In the genomic region with DNA sequence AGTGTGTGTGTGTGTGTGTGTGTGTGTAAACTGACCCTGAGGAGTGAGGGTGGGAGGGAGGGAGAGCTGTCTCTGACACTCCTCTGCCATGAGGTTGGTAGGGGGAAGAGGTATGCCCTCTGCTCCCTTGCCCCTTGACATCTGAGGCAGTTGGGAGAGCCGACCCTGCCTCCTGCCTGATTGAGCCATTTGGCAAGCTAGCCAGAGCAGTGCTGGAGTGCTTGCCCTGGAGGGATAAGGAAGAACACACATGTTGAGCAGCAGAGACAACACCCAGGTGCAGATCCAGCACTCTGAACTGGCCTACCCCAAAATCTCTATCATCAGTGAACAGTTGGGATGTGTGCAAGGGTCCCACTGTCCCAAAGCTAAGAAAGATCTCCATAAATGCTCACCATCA, we compare ENCODE assay signal across 19 mouse cellular contexts. TPM values are rescaled to one million over a fixed set of nuclear protein-coding genes. Genes with fewer than 3 reads are reported as not detected.
A peak's percentile ranks its signal among the peaks of the same experiment; 100 is the strongest.
DNase-seq lines count a peak whose midpoint lies in the region; ATAC-seq and TF ChIP-seq lines count a peak whose summit lies in the region.
"Had no signal": no experiment of that assay in that cellular context is flagged by ENCODE, and none has a peak within 500 bp of the region (broad histone marks: within the 10 kb centered on the region; RNA-seq: fewer than 3 reads in every experiment).

No protein-coding gene starts in this region.

- 0 out of 2 replicates have a peak overlapping the region, but pooled peaks have one; percentile 4 for H3K27ac ChIP-seq in forebrain, postnatal 0 days (ENCODE audit: low read depth, low read length)
- no peak overlapping the region for H3K27ac ChIP-seq in forebrain, embryonic 11.5 days (ENCODE audit: low read depth, low read length)
- peak overlapping the region; percentile 72; the same call in 1 of the 2 replicates for H3K27ac ChIP-seq in layer of hippocampus, adult 2 months
- H3K27ac ChIP-seq in embryonic facial prominence, embryonic 15.5 days (replicated peaks), result peak overlapping the region; percentile 34; the same call in 1 of the 2 replicates
- H3K27ac ChIP-seq: embryonic facial prominence, embryonic 12.5 days; forebrain, embryonic 12.5 days had no signal

- no peaks in the 10 kb centered on the region for H3K9me3 ChIP-seq in forebrain, postnatal 0 days (ENCODE audit: low read length)
- H3K9me3 ChIP-seq in forebrain, embryonic 11.5 days (ENCODE audit: control insufficient read depth, low read length), result no peaks in the 10 kb centered on the region
- no peaks in the 10 kb centered on the region for H3K9me3 ChIP-seq in embryonic facial prominence, embryonic 15.5 days (replicated peaks)
- H3K9me3 ChIP-seq: embryonic facial prominence, embryonic 12.5 days; forebrain, embryonic 12.5 days had no signal

- H3K4me1 ChIP-seq in forebrain, postnatal 0 days (ENCODE audit: insufficient read depth), result no peaks in the 10 kb centered on the region
- no peaks in the 10 kb centered on the region for H3K4me1 ChIP-seq in forebrain, embryonic 11.5 days (replicated peaks; ENCODE audit: control insufficient read depth, insufficient read depth, low read length)
- peaks cover 24% of the 10 kb centered on the region for H3K4me1 ChIP-seq in embryonic facial prominence, embryonic 15.5 days
- H3K4me1 ChIP-seq: forebrain, embryonic 12.5 days had no signal

- WGBS in forebrain, postnatal 0 days, result 74% methylated on average over 1 of the region's 1 CpGs
- WGBS in forebrain, embryonic 11.5 days, result 53% methylated on average over 1 of the region's 1 CpGs
- WGBS in embryonic facial prominence, embryonic 15.5 days, result 15% methylated on average over 1 of the region's 1 CpGs

- no peak overlapping the region for H3K4me3 ChIP-seq in forebrain, postnatal 0 days (ENCODE audit: low read depth, low read length)
- no peak overlapping the region for H3K4me3 ChIP-seq in forebrain, embryonic 11.5 days (ENCODE audit: low read depth, low read length)
- no peak overlapping the region for H3K4me3 ChIP-seq in layer of hippocampus, adult 2 months
- H3K4me3 ChIP-seq in embryonic facial prominence, embryonic 15.5 days (replicated peaks), result no peak overlapping the region
- H3K4me3 ChIP-seq: embryonic facial prominence, embryonic 12.5 days; forebrain, embryonic 12.5 days had no signal

- ATAC-seq in forebrain, postnatal 0 days, result no peak
- ATAC-seq in forebrain, embryonic 11.5 days (replicated peaks; ENCODE audit: low FRiP score), result no peak
- ATAC-seq in embryonic facial prominence, embryonic 15.5 days (ENCODE audit: insufficient number of reproducible peaks, low FRiP score, low TSS enrichment, low read depth), result no peak

- no peak for TF ChIP-seq CTCF in forebrain, postnatal 0 days (IDR thresholded peaks at IDR 0.05; ENCODE audit: low read depth)
- no peak for TF ChIP-seq CTCF in layer of hippocampus, adult 2 months (conservative IDR thresholded peaks at IDR 0.05)

- no peak overlapping the region for H3K9ac ChIP-seq in forebrain, postnatal 0 days
- H3K9ac ChIP-seq in forebrain, embryonic 11.5 days (ENCODE audit: low read length), result no peak overlapping the region
- H3K9ac ChIP-seq in embryonic facial prominence, embryonic 15.5 days, result no peak overlapping the region
- H3K9ac ChIP-seq: embryonic facial prominence, embryonic 12.5 days; forebrain, embryonic 12.5 days had no signal

- H3K36me3 ChIP-seq in forebrain, postnatal 0 days (ENCODE audit: insufficient read depth), result no peaks in the 10 kb centered on the region
- no peaks in the 10 kb centered on the region for H3K36me3 ChIP-seq in forebrain, embryonic 11.5 days (ENCODE audit: control insufficient read depth, insufficient read depth, low read length)
- no peaks in the 10 kb centered on the region for H3K36me3 ChIP-seq in embryonic facial prominence, embryonic 15.5 days
- H3K36me3 ChIP-seq: embryonic facial prominence, embryonic 12.5 days; forebrain, embryonic 12.5 days had no signal

- H3K4me2 ChIP-seq in forebrain, postnatal 0 days (ENCODE audit: low read depth), result no peak overlapping the region
- H3K4me2 ChIP-seq in forebrain, embryonic 11.5 days (ENCODE audit: low read depth, low read length, severe bottlenecking), result no peak overlapping the region
- H3K4me2 ChIP-seq in embryonic facial prominence, embryonic 15.5 days (replicated peaks), result no peak overlapping the region
- H3K4me2 ChIP-seq: embryonic facial prominence, embryonic 12.5 days; forebrain, embryonic 12.5 days had no signal

- DNase-seq in forebrain, postnatal 0 days, result no peak
- no peak for DNase-seq in forebrain, embryonic 11.5 days (ENCODE audit: low spot score)
- DNase-seq in layer of hippocampus, adult 2 months (ENCODE audit: low spot score in 2 of 2), result no peak
- DNase-seq in layer of hippocampus, postnatal 10 days (ENCODE audit: low spot score in 2 of 2), result no peak
- DNase-seq in right cerebral cortex, adult 18-20 months, result no peak
- DNase-seq: adrenal gland, adult 2 months; adrenal gland, postnatal 10 days; adrenal gland, postnatal 25 days; cerebellum, adult 11 months; cerebellum, adult 18-20 months; cerebellum, adult 8-10 months; cerebellum, adult 9-11 months; cerebellum, postnatal 14 days; cerebellum, postnatal 36 days; embryo, embryonic 11 days had no signal

- H3K27me3 ChIP-seq in forebrain, postnatal 0 days (ENCODE audit: insufficient read depth, low read length), result no peaks in the 10 kb centered on the region
- no peaks in the 10 kb centered on the region for H3K27me3 ChIP-seq in forebrain, embryonic 11.5 days (ENCODE audit: control insufficient read depth, insufficient read depth, low read length)
- no peaks in the 10 kb centered on the region for H3K27me3 ChIP-seq in embryonic facial prominence, embryonic 15.5 days
- H3K27me3 ChIP-seq: embryonic facial prominence, embryonic 12.5 days; forebrain, embryonic 12.5 days had no signal

RNA-seq across cellular contexts. Expression of a gene that starts 28.7 kb away (rescaled TPM):
- total RNA-seq in forebrain, postnatal 0 days (2014; rRNA removed), result 1.0 and 1.2 TPM in 2 replicates
- polyA plus RNA-seq in forebrain, postnatal 0 days (2015; fragmentation: Nextera tagmentation; extraction: Ambion mirVana), result 0.91 and 1.2 TPM in 2 replicates
- polyA plus RNA-seq in forebrain, embryonic 11.5 days (2014; fragmentation: Nextera tagmentation; extraction: Ambion mirVana), result 1.3 and 1.4 TPM in 2 replicates
- 1 to 10 TPM; 4.2 to 4.8 TPM for total RNA-seq in layer of hippocampus, adult 2 months (2021)
- 1 to 10 TPM; 3.3 to 4.9 TPM for total RNA-seq in layer of hippocampus, postnatal 10 days (2021)
- polyA plus RNA-seq in embryonic facial prominence, embryonic 15.5 days (2015; fragmentation: Nextera tagmentation; extraction: Ambion mirVana), result 2.8 and 4.0 TPM in 2 replicates
- polyA plus RNA-seq: C2C12 had no signal
